7 mouse cellular contexts compared by ENCODE assay signal in genomic region chr2:33558233-33558632, GRCm38 (mm10).
DNase-seq lines count a peak whose midpoint lies in the region; TF ChIP-seq lines count a peak whose summit lies in the region.

No protein-coding gene starts in this region.

- no peak overlapping the region for H3K4me2 ChIP-seq in CH12.LX (ENCODE audit: insufficient read depth, low read depth, poor library complexity, severe bottlenecking)

- peak; percentile 92 to 93 for TF ChIP-seq CTCF in CH12.LX (conservative IDR thresholded peaks at IDR 0.05 in 1 of 2, IDR thresholded peaks at IDR 0.05 in 1 of 2; ENCODE audit: low read depth in 2 of 2, low read length in 2 of 2)

- dilution Hi-C loops in CH12.LX (cut with MboI; ENCODE audit: extremely low pct_ligation_motif_present, extremely low pct_unique_long_range_greater_than_20kb, low sequenced_read_pairs) = no loop called here

- H3K4me3 ChIP-seq in CH12.LX (replicated peaks in 1 of 3; ENCODE audit: low read depth in 2 of 3, low read length in 2 of 3, poor library complexity in 1 of 3) = no peak overlapping the region

- H3K9me3 ChIP-seq in CH12.LX (replicated peaks; ENCODE audit: low read length) = no peaks in the 10 kb centered on the region

- TF ChIP-seq POLR2A in CH12.LX (IDR thresholded peaks at IDR 0.05; ENCODE audit: low read depth, low read length) = no peak

- peak; percentile 44 for DNase-seq in CH12.LX (ENCODE audit: extremely low read depth)
- peak; percentile 53 for DNase-seq in Muller cell, postnatal 12 days (ENCODE audit: inconsistent ontology term)
- DNase-seq in cerebellum, postnatal 10 days = peak; percentile 92 to 93
- peak; percentile 68 for DNase-seq in gastrocnemius, adult 18-20 months (ENCODE audit: low spot score)
- peak; percentile 68 to 86 for DNase-seq in layer of hippocampus, adult 18-20 months (ENCODE audit: low spot score in 2 of 2)
- peak; percentile 77 for DNase-seq in lung, postnatal 14 days
- DNase-seq in right cerebral cortex, postnatal 14 days = peak; percentile 77

- H3K27ac ChIP-seq in CH12.LX (ENCODE audit: insufficient read depth, low read depth) = no peak overlapping the region

- no peaks in the 10 kb centered on the region for H3K36me3 ChIP-seq in CH12.LX (replicated peaks in 1 of 2; ENCODE audit: control insufficient read depth in 1 of 2, insufficient read depth in 1 of 2, low read length in 1 of 2)

- TF ChIP-seq EP300 in CH12.LX (IDR thresholded peaks at IDR 0.05; ENCODE audit: low read length) = no peak

- H3K27me3 ChIP-seq in CH12.LX (replicated peaks) = peaks cover 77% of the 10 kb centered on the region

- in situ Hi-C loops in CH12.LX (cut with MboI; ENCODE audit: low pct_ligation_motif_present, low pct_unique_long_range_greater_than_20kb, low sequenced_read_pairs) = loop anchor here (5.0 kb wide), 1 partner anchor 71 kb away; no protein-coding TSS in a partner anchor

- H3K79me2 ChIP-seq in CH12.LX (replicated peaks; ENCODE audit: control insufficient read depth, extremely low read depth, insufficient read depth, poor library complexity, severe bottlenecking) = no peaks in the 10 kb centered on the region

- H3K4me1 ChIP-seq in CH12.LX (ENCODE audit: control insufficient read depth in 1 of 2, insufficient read depth in 2 of 2) = no peaks in the 10 kb centered on the region

- peak; percentile 73 for TF ChIP-seq RAD21 in CH12.LX (IDR thresholded peaks at IDR 0.05; ENCODE audit: low read depth, low read length)

- H3K9ac ChIP-seq in CH12.LX (ENCODE audit: insufficient read depth, low read depth) = no peak overlapping the region

TF ChIP-seq in CH12.LX, 34 proteins besides CTCF, POLR2A, EP300 and RAD21:
- TF ChIP-seq NRF1 (IDR thresholded peaks at IDR 0.05; ENCODE audit: low read depth, low read length) (no peak), SMC3 (IDR thresholded peaks at IDR 0.05; ENCODE audit: low read depth, low read length) (peak; percentile 90)
